Mouse (Mus musculus): ENCODE data around the gene Crispld2.
A peak's percentile ranks its signal among the peaks of the same experiment; 100 is the strongest.

Gene Crispld2

DNA sequence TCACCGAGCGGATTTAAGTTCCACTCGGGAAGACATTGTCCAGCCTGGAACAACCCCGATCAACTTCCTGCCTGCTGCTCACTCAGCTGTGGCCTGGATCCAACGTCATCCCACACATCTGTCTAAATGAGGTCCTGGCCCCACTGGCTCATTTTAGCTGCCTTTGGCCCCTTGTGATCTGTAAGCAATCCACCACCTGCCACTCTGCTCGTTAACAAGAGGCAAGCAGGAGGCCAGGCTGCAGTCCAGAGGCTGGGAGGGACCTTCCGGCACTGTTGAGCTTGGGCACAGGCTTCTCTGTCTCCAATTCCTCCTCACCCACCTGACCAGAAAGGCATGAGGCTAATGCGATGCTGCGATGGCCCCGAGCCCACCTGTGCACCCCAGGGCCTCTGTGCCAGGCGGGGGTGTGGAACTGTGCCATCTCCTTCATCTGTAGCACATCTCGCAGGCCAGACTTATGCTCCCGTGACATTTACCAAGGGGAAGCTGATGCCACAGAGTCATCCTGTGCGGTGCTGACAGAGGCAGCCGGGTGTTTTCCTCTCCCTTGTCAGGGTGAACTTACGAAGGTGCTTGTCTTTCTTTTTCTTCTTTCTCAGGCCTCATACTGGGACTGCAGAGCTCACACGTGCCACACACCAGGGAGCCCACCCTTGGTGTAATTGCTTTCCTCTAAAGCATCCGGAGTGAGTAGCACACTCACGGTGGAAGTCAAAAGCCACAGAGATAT lies 75.9 kb downstream of the Crispld2 start:
- DNase-seq (ENCODE audit: low spot score), result peak; percentile 62

DNA sequence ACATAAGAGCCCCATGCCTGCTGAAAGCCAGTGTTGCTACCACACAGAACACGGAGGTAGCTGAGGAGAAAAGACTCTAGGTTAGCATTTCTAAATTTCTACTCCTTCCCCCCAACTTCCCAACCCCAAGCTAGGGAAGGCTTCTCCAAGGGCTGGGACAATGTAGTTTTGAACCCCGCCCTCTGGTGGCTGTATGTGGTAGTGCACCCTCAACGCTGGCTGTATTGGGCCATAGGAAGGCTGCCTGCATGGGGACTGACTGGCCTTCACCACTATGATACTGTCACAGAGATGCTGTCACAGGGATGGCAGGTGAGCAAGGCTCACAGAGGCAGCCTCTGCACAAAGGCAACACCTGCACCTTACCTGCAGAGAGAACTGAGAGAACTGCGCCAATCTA lies 79.4 kb downstream of the Crispld2 start:
- DNase-seq (ENCODE audit: low spot score), result peak; percentile 94

DNA sequence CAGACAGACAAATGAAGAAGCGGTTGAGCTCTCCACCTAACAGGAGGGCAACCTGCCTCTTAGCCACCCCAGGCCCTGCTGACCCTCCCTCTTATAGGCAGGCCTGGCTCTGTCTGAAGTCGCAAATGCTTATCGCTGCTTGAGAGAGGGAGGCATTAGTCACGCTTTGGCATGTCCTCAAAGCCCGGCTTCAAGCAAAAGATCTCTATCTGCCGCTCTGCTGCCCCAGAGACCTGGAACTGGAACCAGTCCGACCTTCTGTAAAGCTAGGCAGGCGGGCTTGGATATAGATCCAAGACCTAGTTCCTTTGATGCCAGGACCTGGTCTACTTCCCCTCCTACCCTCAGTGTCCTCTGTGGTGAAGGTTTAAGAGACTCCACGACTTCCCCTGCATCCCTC lies 80.0 kb downstream of the Crispld2 start:
- peak; percentile 94 for DNase-seq (ENCODE audit: low spot score)

GRCm38 (mm10) chr8:120072827-120073226 lies 80.6 kb downstream of the Crispld2 start:
- DNase-seq (ENCODE audit: low spot score), result peak; percentile 85

- DNase-seq (ENCODE audit: low spot score), result no peak
Measured at GRCm38 (mm10) chr8:120074516-120074915, 82.3 kb downstream of the Crispld2 start.

- DNase-seq (ENCODE audit: low spot score), result no peak
Measured at GRCm38 (mm10) chr8:120075347-120075746, 83.1 kb downstream of the Crispld2 start.

DNA sequence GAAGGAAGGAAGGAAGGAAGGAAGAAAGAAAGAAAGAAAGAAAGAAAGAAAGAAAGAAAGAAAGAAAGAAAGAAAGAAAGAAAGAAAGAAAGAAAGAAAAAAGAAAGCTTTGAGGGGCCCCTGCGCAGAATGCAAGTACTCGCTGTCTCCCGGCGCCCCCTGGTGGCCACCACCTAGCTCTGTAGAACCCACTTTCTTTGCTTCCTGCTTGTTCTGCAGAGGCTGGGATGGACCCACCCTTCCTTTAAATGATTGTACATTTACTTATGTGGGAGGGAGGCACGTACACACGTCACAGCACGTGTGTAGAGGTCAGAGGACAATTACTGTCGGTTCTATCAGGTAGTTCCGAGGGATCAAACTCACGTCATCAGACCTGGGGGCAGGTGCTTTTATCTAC lies 85.8 kb downstream of the Crispld2 start:
- peak; percentile 88 for DNase-seq (ENCODE audit: low spot score)

- no peak for DNase-seq (ENCODE audit: low spot score)
Measured at GRCm38 (mm10) chr8:120079361-120079760, 87.1 kb downstream of the Crispld2 start.

DNA sequence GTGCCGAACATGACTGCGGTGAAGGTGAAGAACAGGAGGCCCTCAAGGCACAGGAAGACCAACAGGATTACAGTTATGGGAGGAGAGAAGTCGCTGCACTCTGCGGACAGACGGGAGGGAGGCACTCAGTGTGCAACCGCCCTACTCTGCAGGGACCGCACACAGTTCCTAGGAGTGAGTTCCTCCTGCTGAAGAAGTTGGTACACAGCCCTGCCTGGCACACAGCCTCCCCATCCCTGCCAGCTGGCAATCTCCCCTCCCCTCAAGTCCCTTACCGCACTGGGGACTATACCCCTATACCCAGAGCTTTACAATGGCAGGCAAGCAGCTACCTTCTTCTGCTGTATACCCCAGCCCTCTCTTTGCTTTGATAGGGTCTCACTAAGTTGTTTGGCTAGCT lies 91.0 kb downstream of the Crispld2 start:
- DNase-seq (ENCODE audit: low spot score), result no peak

GRCm38 (mm10) chr8:120084783-120085182 lies 92.5 kb downstream of the Crispld2 start:
- DNase-seq (ENCODE audit: low spot score), result no peak

GRCm38 (mm10) chr8:120089511-120089910 lies 97.3 kb downstream of the Crispld2 start:
- no peak for DNase-seq (ENCODE audit: low spot score)

DNA sequence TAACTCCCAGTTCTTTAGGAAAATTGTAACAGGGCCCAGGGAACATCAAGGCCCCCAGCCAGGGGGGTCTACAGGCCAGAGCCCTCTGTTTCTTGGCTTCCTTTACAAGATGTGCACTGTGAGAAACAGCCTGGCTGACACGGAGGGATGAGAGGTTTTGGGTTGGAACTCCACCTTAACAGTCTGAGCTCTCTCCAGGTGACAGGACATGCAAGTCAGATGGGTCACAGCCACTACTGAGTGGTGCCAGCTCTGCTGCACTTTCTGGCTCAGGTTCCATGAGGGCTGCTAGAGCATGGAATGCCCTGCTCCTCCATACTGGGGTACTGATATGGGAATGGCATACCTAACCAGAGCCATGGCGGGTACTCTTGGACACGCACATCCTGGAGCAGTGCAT lies 98.8 kb downstream of the Crispld2 start:
- DNase-seq (ENCODE audit: low spot score), result no peak

DNA sequence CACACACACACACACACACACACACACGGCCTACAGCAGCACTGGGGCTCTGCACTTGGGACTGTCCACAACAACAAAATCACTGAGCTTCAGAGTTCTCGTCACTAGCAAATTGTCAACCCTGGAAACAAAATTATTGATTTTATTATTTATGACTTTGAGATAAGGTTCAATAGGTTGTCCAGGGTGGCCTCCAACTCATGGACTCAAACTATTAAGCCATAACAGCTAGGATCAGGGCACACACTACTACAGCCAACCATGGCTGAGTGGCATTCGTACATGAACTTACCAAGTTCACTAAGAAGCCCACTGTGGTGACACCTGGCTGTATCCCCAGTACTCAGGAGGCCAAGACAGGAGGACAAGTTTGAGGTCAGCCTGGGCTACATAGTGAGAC lies 100.9 kb downstream of the Crispld2 start:
- no peak for DNase-seq (ENCODE audit: low spot score)

DNA sequence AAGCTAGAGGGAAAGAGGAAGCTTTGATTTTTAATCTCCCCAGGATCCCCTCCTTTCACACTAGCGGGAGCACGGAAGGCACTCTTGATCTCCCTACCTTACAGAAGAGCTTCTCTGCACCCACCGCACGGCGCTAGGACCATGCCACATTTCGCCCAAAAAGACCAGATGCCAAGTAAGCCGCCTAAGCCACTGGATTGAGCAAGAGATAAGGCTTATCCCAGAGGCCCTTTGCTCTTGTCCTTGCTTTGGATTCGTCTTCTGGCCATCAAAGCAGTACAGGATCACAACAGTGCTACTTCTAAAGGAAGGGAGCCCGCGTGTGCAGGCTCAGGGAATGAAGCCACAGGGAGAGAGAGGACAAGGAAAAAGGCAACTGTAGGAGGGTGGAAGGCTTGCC lies 102.6 kb downstream of the Crispld2 start:
- no peak for DNase-seq (ENCODE audit: low spot score)

DNA sequence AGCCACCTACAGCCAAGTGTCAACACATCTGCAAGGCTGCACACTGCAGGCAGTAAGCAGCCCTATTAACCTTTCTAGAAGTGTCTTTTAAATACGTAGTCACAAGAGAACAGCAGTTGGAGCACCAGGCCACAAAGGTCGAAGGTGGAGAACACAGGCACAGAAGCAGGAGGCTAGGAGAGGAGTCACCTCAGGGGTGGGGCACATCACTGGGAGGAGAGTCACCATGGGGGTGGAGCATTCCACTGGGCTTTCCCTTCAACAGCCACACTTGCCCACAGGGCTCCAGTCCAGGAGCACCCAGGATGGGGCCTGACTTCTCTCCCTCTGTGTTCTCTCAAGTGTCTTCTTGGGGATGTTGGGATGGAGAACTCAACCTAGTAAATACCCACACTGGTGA lies 104.2 kb downstream of the Crispld2 start:
- no peak for DNase-seq (ENCODE audit: low spot score)

- DNase-seq (ENCODE audit: low spot score), result peak; percentile 52
Measured at GRCm38 (mm10) chr8:120100388-120101067, 108.3 kb downstream of the Crispld2 start.

DNA sequence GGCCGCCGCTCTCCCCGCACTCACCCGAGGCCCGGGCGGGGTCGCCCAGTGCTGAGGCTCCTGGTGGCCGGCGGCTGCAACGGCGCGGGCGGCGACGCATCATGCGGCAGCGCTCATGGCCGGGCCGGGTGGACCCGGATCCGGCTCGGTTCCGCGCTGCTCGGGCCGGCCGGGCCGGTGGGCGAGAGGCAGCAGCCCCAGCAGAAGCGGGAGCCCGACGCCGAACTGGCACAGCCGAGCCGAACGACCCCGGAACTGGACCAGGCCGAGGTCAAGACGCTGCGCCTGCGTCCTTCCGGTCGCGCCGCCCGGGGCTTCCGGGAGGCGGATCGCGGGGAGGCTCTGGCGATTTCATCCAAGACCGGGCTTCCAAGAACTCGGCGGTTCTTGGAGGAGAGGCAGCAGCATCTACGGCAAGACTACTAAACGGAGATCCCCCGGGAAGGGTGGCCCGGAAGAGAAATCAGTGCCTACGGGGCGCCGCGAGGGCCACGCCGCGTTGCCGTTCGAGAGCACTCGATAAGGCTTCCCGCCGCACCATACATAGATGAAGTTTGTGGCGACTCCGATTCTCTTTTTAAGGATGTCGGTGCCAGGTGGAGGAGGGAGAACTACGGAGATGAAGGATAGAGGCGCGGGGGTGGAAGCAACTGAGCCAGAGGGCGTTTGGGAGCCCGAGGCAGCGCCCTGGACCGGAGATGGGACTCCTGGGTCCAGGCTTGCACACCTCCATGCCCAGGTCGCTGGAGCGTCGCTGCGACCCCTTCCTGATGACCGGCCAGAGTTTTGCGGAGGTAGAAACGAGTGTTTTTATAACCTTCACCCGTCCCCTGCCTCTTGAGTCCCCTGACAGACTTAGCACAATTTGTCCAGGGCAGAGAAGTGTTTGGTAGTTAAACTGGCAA lies 109.1 kb downstream of the Crispld2 start, which contains the start of gene Zdhhc7:
Gene Zdhhc7, minus strand, starts transcription at position 415 of the 905 bp plus-strand sequence.
- DNase-seq (ENCODE audit: low spot score), result peak; percentile 87
